Comparison of ENCODE assay signal across 8 mouse cellular contexts in the genomic region with DNA sequence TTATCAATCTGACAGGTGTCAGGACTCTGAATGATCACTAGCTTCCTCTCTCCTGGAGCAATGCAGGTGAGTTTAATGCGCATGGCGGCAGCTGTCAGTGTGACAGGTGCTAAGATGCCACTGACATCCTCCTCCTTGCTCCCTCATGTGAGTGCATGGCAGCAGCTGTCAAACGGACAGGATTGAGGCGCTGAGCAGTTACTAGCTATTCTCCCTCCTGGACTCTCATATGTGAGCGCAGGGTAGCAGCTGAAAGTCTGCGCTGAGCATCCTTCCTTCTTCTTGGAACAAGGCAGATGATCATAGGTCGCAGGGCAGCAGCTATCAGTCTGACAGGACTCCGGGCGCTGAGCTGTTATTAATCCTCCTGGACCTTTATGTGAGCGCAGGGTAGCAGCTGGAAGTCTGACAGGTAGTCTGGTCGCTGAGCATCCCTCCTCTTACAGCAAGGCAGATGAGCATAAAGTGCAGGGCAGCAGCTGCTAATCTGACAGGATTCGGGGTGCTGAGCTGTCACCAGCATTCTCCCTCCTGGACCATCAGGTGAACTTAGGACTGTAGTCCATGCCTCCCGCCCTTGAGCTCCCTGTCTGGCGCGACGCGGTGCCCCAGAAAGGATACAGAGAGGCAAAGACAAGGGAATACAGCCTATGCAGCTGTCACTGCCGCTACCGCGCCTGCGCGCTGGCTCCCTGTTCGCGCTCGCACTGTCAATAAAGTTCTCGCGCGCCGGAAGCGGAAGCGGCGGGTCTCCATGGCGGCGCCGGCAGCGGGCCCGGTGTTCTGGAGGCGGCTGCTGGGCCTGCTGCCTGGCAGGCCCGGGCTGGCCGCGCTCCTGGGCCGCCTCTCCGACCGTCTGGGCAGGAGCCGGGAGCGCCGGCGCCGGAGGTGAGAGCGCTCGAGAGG. TPM values are rescaled to one million over a fixed set of nuclear protein-coding genes. Genes with fewer than 3 reads are reported as not detected.
DNase-seq lines count a peak whose midpoint lies in the region; ATAC-seq and TF ChIP-seq lines count a peak whose summit lies in the region.

A gene (plus strand): TSS at position 167 of the 906 bp plus-strand sequence.

- H3K4me1 ChIP-seq in brown adipose tissue, adult 24 weeks (ENCODE audit: control insufficient read depth, insufficient read depth, insufficient read length, low read length) = peaks cover 12% of the 10 kb centered on the region
- H3K4me1 ChIP-seq in forebrain, embryonic 10.5 days = peaks cover 55% of the 10 kb centered on the region
- H3K4me1 ChIP-seq in heart, embryonic 14.5 days (ENCODE audit: control insufficient read depth in 2 of 2, insufficient read depth in 2 of 2, low read length in 2 of 2) = peaks cover 8 to 30% of the 10 kb centered on the region in 2 experiments
- H3K4me1 ChIP-seq in liver, embryonic 14.5 days (replicated peaks; ENCODE audit: control insufficient read depth in 2 of 2, insufficient read depth in 2 of 2, low read length in 1 of 2) = peaks cover 30 to 40% of the 10 kb centered on the region in 2 experiments
- H3K4me1 ChIP-seq in stomach, embryonic 15.5 days = peaks cover 29% of the 10 kb centered on the region

- no peaks in the 10 kb centered on the region for H3K27me3 ChIP-seq in forebrain, embryonic 10.5 days (ENCODE audit: poor library complexity, severe bottlenecking)
- no peaks in the 10 kb centered on the region for H3K27me3 ChIP-seq in heart, embryonic 14.5 days (ENCODE audit: control insufficient read depth, insufficient read depth, low read length)
- H3K27me3 ChIP-seq in liver, embryonic 14.5 days (ENCODE audit: control insufficient read depth, insufficient read depth, low read length) = no peaks in the 10 kb centered on the region
- no peaks in the 10 kb centered on the region for H3K27me3 ChIP-seq in stomach, embryonic 15.5 days (replicated peaks)

- peak within 1 kb of the TSS; percentile 71 for H3K4me2 ChIP-seq in heart, embryonic 14.5 days (ENCODE audit: low read length)
- peak within 1 kb of the TSS; percentile 95 for H3K4me2 ChIP-seq in liver, embryonic 14.5 days (ENCODE audit: low read depth)
- peak within 1 kb of the TSS; percentile 85 for H3K4me2 ChIP-seq in stomach, embryonic 15.5 days

- no peaks in the 10 kb centered on the region for H3K9me3 ChIP-seq in forebrain, embryonic 10.5 days
- no peaks in the 10 kb centered on the region for H3K9me3 ChIP-seq in heart, embryonic 14.5 days (ENCODE audit: control insufficient read depth, low read length)
- no peaks in the 10 kb centered on the region for H3K9me3 ChIP-seq in liver, embryonic 14.5 days (ENCODE audit: control insufficient read depth, low read length)
- H3K9me3 ChIP-seq in stomach, embryonic 15.5 days = no peaks in the 10 kb centered on the region

- no peak for TF ChIP-seq CTCF in liver, embryonic 14.5 days (IDR thresholded peaks at IDR 0.05; ENCODE audit: low read depth)

- no peaks in the 10 kb centered on the region for H3K36me3 ChIP-seq in forebrain, embryonic 10.5 days (replicated peaks)
- no peaks in the 10 kb centered on the region for H3K36me3 ChIP-seq in heart, embryonic 14.5 days (ENCODE audit: control insufficient read depth, insufficient read depth, low read length)
- no peaks in the 10 kb centered on the region for H3K36me3 ChIP-seq in liver, embryonic 14.5 days (replicated peaks; ENCODE audit: control insufficient read depth, insufficient read depth, low read depth)
- H3K36me3 ChIP-seq in stomach, embryonic 15.5 days = no peaks in the 10 kb centered on the region

- peak; percentile 87 for DNase-seq in forebrain, embryonic 10.5 days (ENCODE audit: extremely low spot score, low spot score)
- DNase-seq in kidney, postnatal 10 days = peak; percentile 95
- DNase-seq in liver, embryonic 14.5 days (ENCODE audit: low read depth in 3 of 3, low spot score in 3 of 3) = peak; percentile 77 to 79 (median 77)
- peak; percentile 97 for DNase-seq in neural tube, embryonic 10.5 days (ENCODE audit: extremely low spot score, low spot score)

- 7% methylated on average over 48 of the region's 51 CpGs for WGBS in forebrain, embryonic 10.5 days
- 7% methylated on average over 51 of the region's 51 CpGs for WGBS in heart, embryonic 14.5 days
- WGBS in liver, embryonic 14.5 days (ENCODE audit: insufficient replicate concordance) = 7% methylated on average over 51 of the region's 51 CpGs
- WGBS in stomach, embryonic 15.5 days = 7% methylated on average over 51 of the region's 51 CpGs

- ATAC-seq in CD4-positive, CD25-positive, alpha-beta regulatory T cell, adult 4 months = peak; percentile 76
- ATAC-seq in heart, embryonic 14.5 days (ENCODE audit: insufficient number of reproducible peaks, insufficient read depth, low FRiP score, low read depth) = peak; percentile 55
- peak; percentile 85 for ATAC-seq in liver, embryonic 14.5 days (ENCODE audit: insufficient read depth)
- ATAC-seq in stomach, embryonic 15.5 days (ENCODE audit: insufficient read depth, low FRiP score, low read depth) = peak; percentile 83

- peak within 1 kb of the TSS; percentile 25; the same call in 1 of the 2 replicates for H3K27ac ChIP-seq in brown adipose tissue, adult 24 weeks (replicated peaks; ENCODE audit: low read depth, low read length)
- H3K27ac ChIP-seq in forebrain, embryonic 10.5 days = peak within 1 kb of the TSS; percentile 90
- peak within 1 kb of the TSS; percentile 13 to 39; a peak in 2 of 4 replicates for H3K27ac ChIP-seq in heart, embryonic 14.5 days (replicated peaks in 1 of 2; ENCODE audit: control insufficient read depth in 1 of 2, insufficient read depth in 1 of 2, low read depth in 2 of 2, low read length in 2 of 2)
- peak within 1 kb of the TSS; percentile 77 for H3K27ac ChIP-seq in liver, embryonic 14.5 days
- H3K27ac ChIP-seq in stomach, embryonic 15.5 days = peak within 1 kb of the TSS; percentile 68

- peak within 1 kb of the TSS; percentile 91 for H3K4me3 ChIP-seq in brown adipose tissue, adult 24 weeks (ENCODE audit: insufficient read depth, low read depth, low read length)
- peak within 1 kb of the TSS; percentile 98 for H3K4me3 ChIP-seq in forebrain, embryonic 10.5 days
- peak within 1 kb of the TSS; percentile 87 to 97 for H3K4me3 ChIP-seq in heart, embryonic 14.5 days (ENCODE audit: control insufficient read depth in 1 of 2, insufficient read depth in 1 of 2, low read depth in 1 of 2, low read length in 2 of 2)
- H3K4me3 ChIP-seq in liver, embryonic 14.5 days (ENCODE audit: insufficient read depth in 1 of 2, low read depth in 2 of 2, low read length in 2 of 2) = peak within 1 kb of the TSS; percentile 77 to 81
- peak within 1 kb of the TSS; percentile 98 for H3K4me3 ChIP-seq in stomach, embryonic 15.5 days (replicated peaks)

- TF ChIP-seq EP300 in liver, embryonic 14.5 days (IDR thresholded peaks at IDR 0.05; ENCODE audit: low read depth) = peak; percentile 35

- peak within 1 kb of the TSS; percentile 89 for H3K9ac ChIP-seq in heart, embryonic 14.5 days (ENCODE audit: low read length)
- H3K9ac ChIP-seq in liver, embryonic 14.5 days (replicated peaks) = peak within 1 kb of the TSS; percentile 87
- peak within 1 kb of the TSS; percentile 85 for H3K9ac ChIP-seq in stomach, embryonic 15.5 days

RNA-seq across cellular contexts. Expression of the gene that starts here (rescaled TPM):
- polyA plus RNA-seq in CD4-positive, CD25-positive, alpha-beta regulatory T cell, adult 4 months (2017; shearing (Covaris generic)) = 10 to 100 TPM; 34.3 to 38.8 TPM
- 13.1 and 15.3 TPM in 2 replicates for polyA plus RNA-seq in brown adipose tissue, adult 24 weeks (2012; ENCODE audit: insufficient read depth, insufficient read length, missing spikeins)
- polyA plus RNA-seq in forebrain, embryonic 10.5 days (2016; fragmentation: Nextera tagmentation; extraction: Ambion mirVana) = 43.8 and 44.7 TPM in 2 replicates
- 23.1 TPM in 2 replicates for polyA plus RNA-seq in heart, embryonic 14.5 days (2014; fragmentation: Nextera tagmentation; extraction: Ambion mirVana)
- 11.9 and 12.9 TPM in 2 replicates for polyA plus RNA-seq in liver, embryonic 14.5 days (2012; rRNA removed)
- polyA plus RNA-seq in liver, embryonic 14.5 days (2014; fragmentation: Nextera tagmentation; extraction: Ambion mirVana) = 11.2 and 12.1 TPM in 2 replicates
- 31.7 and 34.6 TPM in 2 replicates for polyA plus RNA-seq in stomach, embryonic 15.5 days (2015; fragmentation: Nextera tagmentation; extraction: Ambion mirVana)

Comparison
In these comparisons a context has a peak if more than half of its experiments do, and no peak if none do; other contexts are left out.
1. Peak in every context shown above with its lines: DNase-seq, ATAC-seq, H3K4me3 ChIP-seq and H3K27ac ChIP-seq.
2. H3K27ac ChIP-seq: peak in every context shown above with its lines; median percentile 90 in forebrain, embryonic 10.5 days; 77 in liver, embryonic 14.5 days; 68 in stomach, embryonic 15.5 days; 26 in heart, embryonic 14.5 days; 25 in brown adipose tissue, adult 24 weeks.